Mouse (Mus musculus) limb, embryonic 10.5 days (tissue): ENCODE data around the gene Trpv4. TPM values are rescaled to one million over a fixed set of nuclear protein-coding genes. Genes with fewer than 3 reads are reported as not detected.

Experiments
- DNase-seq: peaks from one replicate; pipeline ENCODE4 v3.0.0-alpha.2; 2017; ENCODE audit warnings: low spot score
- H3K27ac ChIP-seq: fragments of 300-500 bp; sonication (generic); 2 replicates; pipeline ENCODE4 v1.5.1; 2016; ENCODE audit warnings: mild to moderate bottlenecking
- H3K27me3 ChIP-seq: fragments of 300-500 bp; sonication (generic); 2 replicates; pipeline ENCODE4 v1.6.1; 2016; ENCODE audit warnings: low read depth, mild to moderate bottlenecking; ENCODE audit not compliant: poor library complexity, severe bottlenecking
- H3K36me3 ChIP-seq: fragments of 300-500 bp; sonication (generic); 2 replicates; pipeline ENCODE4 v1.6.1; 2016; ENCODE audit warnings: mild to moderate bottlenecking, moderate library complexity
- H3K4me1 ChIP-seq: fragments of 300-500 bp; sonication (generic); 2 replicates; pipeline ENCODE4 v1.6.1; 2016
- H3K4me3 ChIP-seq: fragments of 300-500 bp; sonication (generic); 2 replicates; pipeline ENCODE4 v1.5.1; 2016; ENCODE audit warnings: mild to moderate bottlenecking, moderate library complexity
- H3K9me3 ChIP-seq: fragments of 300-500 bp; sonication (generic); replicated peaks from 2 replicates; pipeline ENCODE4 v1.6.1; 2016; ENCODE audit warnings: mild to moderate bottlenecking
- WGBS: fragments of 180-500 bp; shearing (Covaris S2); methylation state at CpG from one replicate; pipeline ENCODE4 v1.1.7; 2016; 5-methylcytosine and 5-hydroxymethylcytosine counted together
- polyA plus RNA-seq: library from polyadenylated mRNA; unstranded; fragments of >200 nt; fragmentation: Nextera tagmentation; extraction: Ambion mirVana; gene quantifications from 2 replicates; pipeline ENCODE4 v1.2.1, GENCODE M21; 2016

Gene Trpv4
- polyA plus RNA-seq, 1 experiment from 2014 or later: 0.31 TPM

GRCm38 (mm10) chr5:114638769-114639644 is 19.2 kb downstream of the Trpv4 start:
- WGBS: 16% methylated on average over 22 of the region's 22 CpGs

GRCm38 (mm10) chr5:114636091-114636490 is 22.1 kb downstream of the Trpv4 start:
- Histone ChIP-seq H3K9me3 (no peaks in the 10 kb centered on the region), H3K36me3 (no peaks in the 10 kb centered on the region), H3K27me3 (peaks cover 36% of the 10 kb centered on the region), H3K27ac (no peak overlapping the region), H3K4me1 (peaks cover 11% of the 10 kb centered on the region), H3K4me3 (no peak overlapping the region)
- WGBS: 80% methylated on average over 25 of the region's 25 CpGs
- no peak for DNase-seq

More at GRCm38 (mm10) chr5:114638769-114639644, 19.2 kb downstream of the Trpv4 start:
- no peak overlapping the region for H3K27ac ChIP-seq
- peaks cover 11% of the 10 kb centered on the region for H3K4me1 ChIP-seq
- peak; percentile 94 for DNase-seq
- peaks cover 49% of the 10 kb centered on the region for H3K27me3 ChIP-seq
- no peaks in the 10 kb centered on the region for H3K36me3 ChIP-seq
- H3K4me3 ChIP-seq: peak overlapping the region; percentile 24
- no peaks in the 10 kb centered on the region for H3K9me3 ChIP-seq

- no peak overlapping the region for H3K27ac ChIP-seq
- no peaks in the 10 kb centered on the region; the same call in 1 of the 2 replicates for H3K9me3 ChIP-seq
- 0 out of 2 replicates have a peak, but pooled peaks cover 3% of the 10 kb centered on the region for H3K27me3 ChIP-seq
- DNase-seq: no peak
- H3K4me3 ChIP-seq: no peak overlapping the region
- 49% methylated on average over 2 of the region's 2 CpGs for WGBS
- no peaks in the 10 kb centered on the region for H3K4me1 ChIP-seq
- no peaks in the 10 kb centered on the region for H3K36me3 ChIP-seq
These were observed 26.9 kb downstream of the Trpv4 start for GRCm38 (mm10) chr5:114631336-114631735.

- no peaks in the 10 kb centered on the region for H3K36me3 ChIP-seq
- H3K4me1 ChIP-seq: no peaks in the 10 kb centered on the region; the same call in 1 of the 2 replicates
- 25% methylated on average over 3 of the region's 3 CpGs for WGBS
- no peak overlapping the region for H3K27ac ChIP-seq
- no peaks in the 10 kb centered on the region; the same call in 1 of the 2 replicates for H3K9me3 ChIP-seq
- H3K27me3 ChIP-seq: 0 out of 2 replicates have a peak, but pooled peaks cover 8% of the 10 kb centered on the region
- DNase-seq: peak; percentile 78
- no peak overlapping the region for H3K4me3 ChIP-seq
These were observed 32.6 kb downstream of the Trpv4 start for GRCm38 (mm10) chr5:114625590-114625989.

GRCm38 (mm10) chr5:114620305-114620704 is 37.9 kb downstream of the Trpv4 start:
- DNase-seq: no peak
- 0 out of 2 replicates have a peak, but pooled peaks cover 8% of the 10 kb centered on the region for H3K27me3 ChIP-seq
- WGBS: 47% methylated on average over 6 of the region's 6 CpGs
- no peak overlapping the region for H3K4me3 ChIP-seq
- no peak overlapping the region for H3K27ac ChIP-seq
- H3K9me3 ChIP-seq: no peaks in the 10 kb centered on the region
- peaks cover 4% of the 10 kb centered on the region; the same call in 1 of the 2 replicates for H3K4me1 ChIP-seq
- H3K36me3 ChIP-seq: no peaks in the 10 kb centered on the region

- Histone ChIP-seq H3K4me3 (no peak overlapping the region), H3K27ac (no peak overlapping the region), H3K9me3 (no peaks in the 10 kb centered on the region), H3K4me1 (peaks cover 14% of the 10 kb centered on the region), H3K36me3 (no peaks in the 10 kb centered on the region), H3K27me3 (0 out of 2 replicates have a peak, but pooled peaks cover 11% of the 10 kb centered on the region)
- 29% methylated on average over 8 of the region's 8 CpGs for WGBS
- peak; percentile 90 for DNase-seq
These were observed 39.4 kb downstream of the Trpv4 start for GRCm38 (mm10) chr5:114618851-114619250.

GRCm38 (mm10) chr5:114617809-114618208 is 40.4 kb downstream of the Trpv4 start:
- Histone ChIP-seq H3K4me1 (peaks cover 18% of the 10 kb centered on the region), H3K27ac (no peak overlapping the region), H3K36me3 (no peaks in the 10 kb centered on the region), H3K9me3 (no peaks in the 10 kb centered on the region), H3K27me3 (0 out of 2 replicates have a peak, but pooled peaks cover 11% of the 10 kb centered on the region), H3K4me3 (no peak overlapping the region)
- no peak for DNase-seq
- 83% methylated on average over 12 of the region's 12 CpGs for WGBS

- H3K9me3 ChIP-seq: no peaks in the 10 kb centered on the region
- peaks cover 6% of the 10 kb centered on the region; the same call in 1 of the 2 replicates for H3K36me3 ChIP-seq
- H3K4me1 ChIP-seq: peaks cover 31% of the 10 kb centered on the region
- no peak overlapping the region for H3K4me3 ChIP-seq
- no peak overlapping the region for H3K27ac ChIP-seq
- WGBS: 77% methylated on average over 11 of the region's 11 CpGs
- DNase-seq: no peak
- peaks cover 8% of the 10 kb centered on the region for H3K27me3 ChIP-seq
These were observed 41.7 kb downstream of the Trpv4 start for GRCm38 (mm10) chr5:114616336-114617061.

GRCm38 (mm10) chr5:114614863-114615262 is 43.4 kb downstream of the Trpv4 start:
- Histone ChIP-seq H3K27ac (no peak overlapping the region), H3K36me3 (peaks cover 13% of the 10 kb centered on the region), H3K9me3 (no peaks in the 10 kb centered on the region), H3K27me3 (peaks cover 24% of the 10 kb centered on the region), H3K4me1 (peaks cover 47% of the 10 kb centered on the region), H3K4me3 (no peak overlapping the region)
- DNase-seq: no peak
- WGBS: 66% methylated on average over 7 of the region's 7 CpGs

- Histone ChIP-seq H3K27me3 (peaks cover 34% of the 10 kb centered on the region), H3K4me3 (no peak overlapping the region), H3K4me1 (peaks cover 71% of the 10 kb centered on the region), H3K27ac (peak overlapping the region; percentile 16; the same call in 1 of the 2 replicates), H3K9me3 (no peaks in the 10 kb centered on the region), H3K36me3 (peaks cover 13% of the 10 kb centered on the region)
- 60% methylated on average over 25 of the region's 25 CpGs for WGBS
- DNase-seq: peak; percentile 74
These were observed 46.1 kb downstream of the Trpv4 start for GRCm38 (mm10) chr5:114611968-114612608.

- Histone ChIP-seq H3K4me1 (peaks cover 79% of the 10 kb centered on the region), H3K9me3 (no peaks in the 10 kb centered on the region), H3K27ac (peak overlapping the region; percentile 16; the same call in 1 of the 2 replicates), H3K4me3 (no peak overlapping the region), H3K36me3 (peaks cover 13% of the 10 kb centered on the region), H3K27me3 (peaks cover 34% of the 10 kb centered on the region)
- no peak for DNase-seq
- WGBS: 84% methylated on average over 10 of the region's 10 CpGs
These were observed 47.0 kb downstream of the Trpv4 start for GRCm38 (mm10) chr5:114611256-114611655.

- Histone ChIP-seq H3K36me3 (peaks cover 13% of the 10 kb centered on the region), H3K4me1 (peaks cover 88% of the 10 kb centered on the region), H3K27ac (peak overlapping the region; percentile 63), H3K4me3 (peak overlapping the region; percentile 14; the same call in 1 of the 2 replicates), H3K9me3 (no peaks in the 10 kb centered on the region), H3K27me3 (peaks cover 31% of the 10 kb centered on the region)
- peak; percentile 92 for DNase-seq
- WGBS: 3% methylated on average over 12 of the region's 12 CpGs
These were observed 49.7 kb downstream of the Trpv4 start for GRCm38 (mm10) chr5:114608516-114608915.
